Mouse (Mus musculus): ENCODE measurements around the gene Gm49393. TPM values are rescaled to one million over a fixed set of nuclear protein-coding genes. Genes with fewer than 3 reads are reported as not detected.

Gene Gm49393
- total RNA-seq, 2 experiments from 2014 or later = not detected

GRCm38 (mm10) chr13:60812768-60813167, 122.6 kb downstream of the Gm49393 start:
- no peak for DNase-seq (ENCODE audit: extremely low spot score in 1 of 2, low spot score in 1 of 2)

- DNase-seq (ENCODE audit: extremely low spot score in 1 of 2, low spot score in 1 of 2) = no peak
Measured at GRCm38 (mm10) chr13:60809690-60810089, 125.7 kb downstream of the Gm49393 start.

Other genes with a start within 250 kb of the Gm49393 start
- gene BC051665, start 149.2 kb downstream of the Gm49393 start, total RNA-seq (2021) = not detected
- not detected for gene Ctsll3, start 132.7 kb downstream of the Gm49393 start, total RNA-seq (2021)
- not detected for gene 4930486L24Rik, start 71.1 kb downstream of the Gm49393 start, total RNA-seq (2021)
- under 1 TPM in 1 of 2 experiments, not detected in 1; 0.20 TPM for gene Gm49392, start 38.7 kb downstream of the Gm49393 start, total RNA-seq (2021)
- 1 to 10 TPM in 1 of 2 experiments, under 1 TPM in 1; 0.86 to 2.8 TPM for gene Ctla2b, start 38.1 kb downstream of the Gm49393 start, total RNA-seq (2021)
- gene Tpbpb, start 30.7 kb downstream of the Gm49393 start, total RNA-seq (2021) = not detected
- 1 to 10 TPM in 1 of 2 experiments, not detected in 1; 1.1 TPM for gene Gm49391, start 981 bp upstream of the Gm49393 start, total RNA-seq (2021)
- gene Ctla2a, start 1.0 kb upstream of the Gm49393 start, total RNA-seq (2021) = 10 to 100 TPM; 14.6 to 16.8 TPM
- not detected for gene Tpbpa, start 6.4 kb upstream of the Gm49393 start, total RNA-seq (2021)
- gene Ctsj, start 70.4 kb upstream of the Gm49393 start, total RNA-seq (2021) = not detected
- not detected for gene Ctsq, start 105.0 kb upstream of the Gm49393 start, total RNA-seq (2021)
- gene Ctsr, start 228.7 kb upstream of the Gm49393 start, total RNA-seq (2021) = not detected